Comparison of ENCODE assay signal across 8 mouse cellular contexts in genomic region chr2:28917518-28918361, GRCm38 (mm10). TPM values are rescaled to one million over a fixed set of nuclear protein-coding genes. Genes with fewer than 3 reads are reported as not detected.
DNase-seq lines count a peak whose midpoint lies in the region; ATAC-seq and TF ChIP-seq lines count a peak whose summit lies in the region.

No protein-coding gene starts in this region.

- H3K36me3 ChIP-seq in lung, embryonic 14.5 days (ENCODE audit: insufficient read depth): no peaks in the 10 kb centered on the region
- no peaks in the 10 kb centered on the region for H3K36me3 ChIP-seq in embryonic facial prominence, embryonic 10.5 days (replicated peaks)
- H3K36me3 ChIP-seq in hindbrain, postnatal 0 days (ENCODE audit: insufficient read depth, low read length): no peaks in the 10 kb centered on the region
- no peaks in the 10 kb centered on the region for H3K36me3 ChIP-seq in neural tube, embryonic 13.5 days

- H3K4me1 ChIP-seq in lung, embryonic 14.5 days (ENCODE audit: insufficient read depth): no peaks in the 10 kb centered on the region
- H3K4me1 ChIP-seq in embryonic facial prominence, embryonic 10.5 days: peaks cover 12% of the 10 kb centered on the region
- H3K4me1 ChIP-seq in hindbrain, postnatal 0 days (ENCODE audit: insufficient read depth, low read length): no peaks in the 10 kb centered on the region
- H3K4me1 ChIP-seq in neural tube, embryonic 13.5 days (replicated peaks): peaks cover 20% of the 10 kb centered on the region

- DNase-seq in lung, embryonic 14.5 days: peak; percentile 28
- no peak for DNase-seq in lung, postnatal 36 days
- DNase-seq in embryonic facial prominence, embryonic 10.5 days (ENCODE audit: low spot score): peak; percentile 48
- DNase-seq in hindbrain, postnatal 0 days (ENCODE audit: low spot score): peak; percentile 67
- DNase-seq in layer of hippocampus, adult 11-12 months (ENCODE audit: low spot score): no peak
- DNase-seq in lung, postnatal 25 days (ENCODE audit: low spot score): no peak
- DNase-seq in spleen, adult 18-20 months: no peak

- H3K4me3 ChIP-seq in lung, embryonic 14.5 days (ENCODE audit: low read depth, low read length): peak overlapping the region; percentile 4; the same call in 1 of the 2 replicates
- H3K4me3 ChIP-seq in embryonic facial prominence, embryonic 10.5 days: peak overlapping the region; percentile 40
- H3K4me3 ChIP-seq in hindbrain, postnatal 0 days (ENCODE audit: low read length): peak overlapping the region; percentile 44
- peak overlapping the region; percentile 24 for H3K4me3 ChIP-seq in neural tube, embryonic 13.5 days

- ATAC-seq in lung, embryonic 14.5 days (ENCODE audit: insufficient read depth): no peak
- no peak for ATAC-seq in hindbrain, postnatal 0 days
- no peak for ATAC-seq in neural tube, embryonic 13.5 days (ENCODE audit: low read depth)

- peak overlapping the region; percentile 2; the same call in 1 of the 2 replicates for H3K4me2 ChIP-seq in lung, embryonic 14.5 days
- H3K4me2 ChIP-seq in hindbrain, postnatal 0 days (ENCODE audit: low read depth, low read length): peak overlapping the region; percentile 52
- H3K4me2 ChIP-seq in neural tube, embryonic 13.5 days: peak overlapping the region; percentile 43

- peaks cover 84% of the 10 kb centered on the region for H3K27me3 ChIP-seq in lung, embryonic 14.5 days (ENCODE audit: insufficient read depth, low read length)
- H3K27me3 ChIP-seq in embryonic facial prominence, embryonic 10.5 days (replicated peaks; ENCODE audit: low read depth, poor library complexity, severe bottlenecking): peaks cover 100% of the 10 kb centered on the region
- peaks cover 56% of the 10 kb centered on the region for H3K27me3 ChIP-seq in hindbrain, postnatal 0 days (ENCODE audit: insufficient read depth, low read length)
- peaks cover 99% of the 10 kb centered on the region for H3K27me3 ChIP-seq in neural tube, embryonic 13.5 days

- no peak for TF ChIP-seq CTCF in lung, embryonic 14.5 days (IDR thresholded peaks at IDR 0.05; ENCODE audit: low read depth)
- no peak for TF ChIP-seq CTCF in hindbrain, postnatal 0 days (IDR thresholded peaks at IDR 0.05; ENCODE audit: low read depth)

- WGBS in lung, embryonic 14.5 days: under 1% methylated on average over 73 of the region's 73 CpGs
- WGBS in embryonic facial prominence, embryonic 10.5 days: under 1% methylated on average over 73 of the region's 73 CpGs
- under 1% methylated on average over 70 of the region's 73 CpGs for WGBS in hindbrain, postnatal 0 days
- WGBS in neural tube, embryonic 13.5 days: under 1% methylated on average over 73 of the region's 73 CpGs

- no peak overlapping the region for H3K27ac ChIP-seq in lung, embryonic 14.5 days (ENCODE audit: low read depth)
- peak overlapping the region; percentile 16; the same call in 1 of the 2 replicates for H3K27ac ChIP-seq in embryonic facial prominence, embryonic 10.5 days (replicated peaks)
- peak overlapping the region; percentile 77 for H3K27ac ChIP-seq in hindbrain, postnatal 0 days
- H3K27ac ChIP-seq in neural tube, embryonic 13.5 days (replicated peaks): peak overlapping the region; percentile 38; the same call in 1 of the 2 replicates

- H3K9me3 ChIP-seq in lung, embryonic 14.5 days (ENCODE audit: low read depth, low read length): no peaks in the 10 kb centered on the region
- no peaks in the 10 kb centered on the region for H3K9me3 ChIP-seq in embryonic facial prominence, embryonic 10.5 days
- H3K9me3 ChIP-seq in hindbrain, postnatal 0 days (ENCODE audit: low read length): no peaks in the 10 kb centered on the region
- no peaks in the 10 kb centered on the region for H3K9me3 ChIP-seq in neural tube, embryonic 13.5 days

- no peak overlapping the region for H3K9ac ChIP-seq in lung, embryonic 14.5 days
- H3K9ac ChIP-seq in hindbrain, postnatal 0 days (replicated peaks; ENCODE audit: low read length): peak overlapping the region; percentile 37
- peak overlapping the region; percentile 43 for H3K9ac ChIP-seq in neural tube, embryonic 13.5 days

RNA-seq across cellular contexts. Expression of gene Barhl1, which starts 1.3 kb away (rescaled TPM):
- not detected in 2 replicates for polyA plus RNA-seq in lung, embryonic 14.5 days (2014; fragmentation: Nextera tagmentation; extraction: Ambion mirVana)
- polyA plus RNA-seq in embryonic facial prominence, embryonic 10.5 days (2016; fragmentation: Nextera tagmentation; extraction: Ambion mirVana): 1.2 and 1.4 TPM in 2 replicates
- 43.0 and 50.7 TPM in 2 replicates for total RNA-seq in hindbrain, postnatal 0 days (2014; rRNA removed)
- 51.1 and 52.1 TPM in 2 replicates for polyA plus RNA-seq in hindbrain, postnatal 0 days (2015; fragmentation: Nextera tagmentation; extraction: Ambion mirVana)
- polyA plus RNA-seq in neural tube, embryonic 13.5 days (2015; fragmentation: Nextera tagmentation; extraction: Ambion mirVana): 7.5 and 8.3 TPM in 2 replicates

Comparison
In these comparisons a context has a peak if more than half of its experiments do, and no peak if none do; other contexts are left out.
1. DNase-seq: peak in lung, embryonic 14.5 days (single experiment), embryonic facial prominence, embryonic 10.5 days (single experiment) and hindbrain, postnatal 0 days (single experiment); none in lung, postnatal 36 days (single experiment), layer of hippocampus, adult 11-12 months (single experiment), lung, postnatal 25 days (single experiment) and spleen, adult 18-20 months (0 of 2).
2. H3K4me2 ChIP-seq: peak in every context shown above with its lines; median percentile 52 in hindbrain, postnatal 0 days; 43 in neural tube, embryonic 13.5 days; 2 in lung, embryonic 14.5 days.
3. Peak in every context shown above with its lines, with median percentiles within 50 percentile points of each other: H3K4me3 ChIP-seq.